Mouse (Mus musculus) testis, adult 2 months (tissue): ENCODE measurements around the gene Gcdh.

Source experiments
- CTCF ChIP-seq: fragments of 200-500 bp; IDR thresholded peaks from 2 replicates; pipeline ENCODE4 v1.5.1; 2012; ENCODE audit warnings: low read depth, mild to moderate bottlenecking, inconsistent platforms, low read length, moderate library complexity; ENCODE audit not compliant: control insufficient read depth, insufficient read depth, insufficient replicate concordance
- POLR2A ChIP-seq: fragments of 200-500 bp; IDR thresholded peaks from 2 replicates; pipeline ENCODE4 v1.6.1; 2012; ENCODE audit warnings: low read depth, mild to moderate bottlenecking, inconsistent platforms, low read length, moderate library complexity; ENCODE audit not compliant: control insufficient read depth

- TF ChIP-seq CTCF (no peak), POLR2A (no peak)
Measured at GRCm38 (mm10) chr8:84930582-84930981, 36.9 kb upstream of the Gcdh start.
